Mouse (Mus musculus): ENCODE measurements around the gene Vmn1r24. TPM values are rescaled to one million over a fixed set of nuclear protein-coding genes. Genes with fewer than 3 reads are reported as not detected.
"Not testable (repeated sequence)": the region's sequence is repeated elsewhere in the genome, so short reads cannot be mapped to it uniquely, and the experiment has no call there.

Gene Vmn1r24
- polyA plus RNA-seq (2016; fragmentation: Nextera tagmentation; extraction: Ambion mirVana): not detected in 2 replicates

GRCm38 (mm10) chr6:57961403-57961802 is at the start of gene Vmn1r24:
Gene Vmn1r24 (minus strand): TSS chr6:57961503.
- not testable (repeated sequence) for H3K9me3 ChIP-seq; H3K36me3 ChIP-seq; DNase-seq (ENCODE audit: low spot score); H3K27ac ChIP-seq; H3K4me1 ChIP-seq (replicated peaks); H3K4me3 ChIP-seq; H3K27me3 ChIP-seq (ENCODE audit: insufficient read depth, poor library complexity, severe bottlenecking)
- WGBS: 88% methylated on average over 1 of the region's 1 CpGs

- Histone ChIP-seq H3K27ac (no peak within 1 kb of the TSS), H3K4me3 (no peak within 1 kb of the TSS), H3K27me3 (ENCODE audit: insufficient read depth, poor library complexity, severe bottlenecking) (no peaks in the 10 kb centered on the region), H3K9me3 (no peaks in the 10 kb centered on the region), H3K4me1 (replicated peaks) (no peaks in the 10 kb centered on the region), H3K36me3 (no peaks in the 10 kb centered on the region)
- DNase-seq (ENCODE audit: low spot score): no peak
- 73% methylated on average over 3 of the region's 3 CpGs for WGBS
These were observed 19.4 kb upstream of the Vmn1r24 start, which contains the start of gene Vmn1r25 for GRCm38 (mm10) chr6:57980710-57981109. Gene Vmn1r25 (minus strand): TSS chr6:57980810.

- H3K9me3 ChIP-seq: no peaks in the 10 kb centered on the region
- H3K4me1 ChIP-seq (replicated peaks): no peaks in the 10 kb centered on the region
- no peak within 1 kb of the TSS for H3K27ac ChIP-seq
- no peaks in the 10 kb centered on the region for H3K36me3 ChIP-seq
- H3K4me3 ChIP-seq: no peak within 1 kb of the TSS
- no peaks in the 10 kb centered on the region for H3K27me3 ChIP-seq (ENCODE audit: insufficient read depth, poor library complexity, severe bottlenecking)
- DNase-seq (ENCODE audit: low spot score): no peak
- 94% methylated on average over 1 of the region's 1 CpGs for WGBS
These were observed 34.6 kb downstream of the Vmn1r24 start, which contains the start of gene Vmn1r23 for GRCm38 (mm10) chr6:57926738-57927137. Gene Vmn1r23 (minus strand): TSS chr6:57926838.

GRCm38 (mm10) chr6:57907928-57908327 is 53.4 kb downstream of the Vmn1r24 start, which contains the start of gene Vmn1r22:
Gene Vmn1r22 (minus strand): TSS chr6:57908028.
- DNase-seq (ENCODE audit: low spot score): no peak
- H3K4me3 ChIP-seq: no peak within 1 kb of the TSS
- 82% methylated on average over 1 of the region's 1 CpGs for WGBS
- H3K27me3 ChIP-seq (ENCODE audit: insufficient read depth, poor library complexity, severe bottlenecking): no peaks in the 10 kb centered on the region
- H3K27ac ChIP-seq: no peak within 1 kb of the TSS
- H3K4me1 ChIP-seq (replicated peaks): no peaks in the 10 kb centered on the region
- no peaks in the 10 kb centered on the region for H3K9me3 ChIP-seq
- H3K36me3 ChIP-seq: no peaks in the 10 kb centered on the region

Other genes with a start within 250 kb of the Vmn1r24 start
- gene Vopp1, start 136.3 kb downstream of the Vmn1r24 start, polyA plus RNA-seq (2016; fragmentation: Nextera tagmentation; extraction: Ambion mirVana): 61.3 and 72.1 TPM in 2 replicates
- gene Vmn1r21, start 111.2 kb downstream of the Vmn1r24 start, polyA plus RNA-seq (2016; fragmentation: Nextera tagmentation; extraction: Ambion mirVana): not detected in 2 replicates
- gene Vmn1r22, start 53.5 kb downstream of the Vmn1r24 start, polyA plus RNA-seq (2016; fragmentation: Nextera tagmentation; extraction: Ambion mirVana): not detected in 2 replicates
- gene Vmn1r23, start 34.7 kb downstream of the Vmn1r24 start, polyA plus RNA-seq (2016; fragmentation: Nextera tagmentation; extraction: Ambion mirVana): not detected in 2 replicates
- gene Vmn1r25, start 19.3 kb upstream of the Vmn1r24 start, polyA plus RNA-seq (2016; fragmentation: Nextera tagmentation; extraction: Ambion mirVana): not detected in 2 replicates
- not detected in 2 replicates for gene Vmn1r26, start 53.7 kb upstream of the Vmn1r24 start, polyA plus RNA-seq (2016; fragmentation: Nextera tagmentation; extraction: Ambion mirVana)

All from hindbrain, embryonic 10.5 days (tissue).